Comparison of ENCODE assay signal across 10 mouse cellular contexts in genomic region chr2:156447413-156448295, GRCm38 (mm10). TPM values are rescaled to one million over a fixed set of nuclear protein-coding genes. Genes with fewer than 3 reads are reported as not detected.
A peak's percentile ranks its signal among the peaks of the same experiment; 100 is the strongest.
DNase-seq lines count a peak whose midpoint lies in the region; ATAC-seq lines count a peak whose summit lies in the region.
"Had no signal": no experiment of that assay in that cellular context is flagged by ENCODE, and none has a peak within 500 bp of the region (broad histone marks: within the 10 kb centered on the region; RNA-seq: fewer than 3 reads in every experiment).

No protein-coding gene starts in this region.

- peaks cover 23% of the 10 kb centered on the region for H3K4me1 ChIP-seq in limb, embryonic 10.5 days
- H3K4me1 ChIP-seq in stomach, embryonic 15.5 days, result 0 out of 2 replicates have a peak, but pooled peaks cover 13% of the 10 kb centered on the region

- peak; percentile 81 for DNase-seq in heart, adult 11 months
- DNase-seq in heart, postnatal 14 days, result no peak
- peak; percentile 56 for DNase-seq in fat pad, adult 2 months (ENCODE audit: extremely low read depth, low read depth, low spot score)
- DNase-seq in limb, embryonic 10.5 days (ENCODE audit: low spot score), result peak; percentile 48
- DNase-seq in left cerebral cortex, adult 11 months (ENCODE audit: low spot score), result no peak
- DNase-seq in right cerebral cortex, adult 18-20 months, result no peak
- no peak for DNase-seq in frontal cortex, postnatal 25 days (ENCODE audit: low spot score in 2 of 2)
- DNase-seq: gastrocnemius, adult 2 months; layer of hippocampus, postnatal 36 days had no signal

- H3K36me3 ChIP-seq in limb, embryonic 10.5 days, result no peaks in the 10 kb centered on the region
- no peaks in the 10 kb centered on the region for H3K36me3 ChIP-seq in stomach, embryonic 15.5 days

- H3K27me3 ChIP-seq in limb, embryonic 10.5 days (ENCODE audit: low read depth, poor library complexity, severe bottlenecking), result no peaks in the 10 kb centered on the region
- H3K27me3 ChIP-seq in stomach, embryonic 15.5 days (replicated peaks), result no peaks in the 10 kb centered on the region

- no peaks in the 10 kb centered on the region for H3K9me3 ChIP-seq in limb, embryonic 10.5 days (replicated peaks)
- no peaks in the 10 kb centered on the region for H3K9me3 ChIP-seq in stomach, embryonic 15.5 days

- H3K4me2 ChIP-seq in stomach, embryonic 15.5 days, result no peak overlapping the region

- intact Hi-C loops in heart, postnatal 14 days (cut with DNase I), result no loop called here

- ATAC-seq in stomach, embryonic 15.5 days (ENCODE audit: insufficient read depth, low FRiP score, low read depth), result peak; percentile 81

- H3K27ac ChIP-seq in limb, embryonic 10.5 days, result no peak overlapping the region
- H3K27ac ChIP-seq in stomach, embryonic 15.5 days, result peak overlapping the region; percentile 88
- H3K27ac ChIP-seq: gastrocnemius, adult 2 months had no signal

- WGBS in limb, embryonic 10.5 days, result 9% methylated on average over 10 of the region's 10 CpGs
- WGBS in stomach, embryonic 15.5 days, result 17% methylated on average over 10 of the region's 10 CpGs

- no peak overlapping the region for H3K4me3 ChIP-seq in limb, embryonic 10.5 days
- H3K4me3 ChIP-seq in stomach, embryonic 15.5 days (replicated peaks), result no peak overlapping the region
- H3K4me3 ChIP-seq: gastrocnemius, adult 2 months had no signal

- no peak overlapping the region for H3K9ac ChIP-seq in stomach, embryonic 15.5 days

RNA-seq across cellular contexts. Expression of gene Epb41l1, which starts 26.9 kb away (rescaled TPM):
- 10 to 100 TPM; 10.1 to 13.9 TPM for total RNA-seq in heart, postnatal 14 days (2021)
- 0.46 and 1.1 TPM in 2 replicates for polyA plus RNA-seq in limb, embryonic 10.5 days (2016; fragmentation: Nextera tagmentation; extraction: Ambion mirVana)
- 3.0 and 3.3 TPM in 2 replicates for polyA plus RNA-seq in stomach, embryonic 15.5 days (2015; fragmentation: Nextera tagmentation; extraction: Ambion mirVana)

Comparison
In these comparisons a context has a peak if more than half of its experiments do, and no peak if none do; other contexts are left out.
1. DNase-seq: peak in heart, adult 11 months (single experiment), fat pad, adult 2 months (single experiment) and limb, embryonic 10.5 days (single experiment); none in heart, postnatal 14 days (0 of 2), left cerebral cortex, adult 11 months (single experiment), right cerebral cortex, adult 18-20 months (single experiment) and frontal cortex, postnatal 25 days (0 of 2).